Mouse (Mus musculus) hindbrain, embryonic 14.5 days (tissue): Measurements from ENCODE around the gene Il17re. TPM values are rescaled to one million over a fixed set of nuclear protein-coding genes. Genes with fewer than 3 reads are reported as not detected.

Experiments used
- ATAC-seq: fragments of 200-750 bp; cut with Nextera tagmentation; 2 replicates; pipeline ENCODE4 v1.8.0; 2017; ENCODE audit warnings: moderate number of reproducible peaks, mild to moderate bottlenecking, moderate TSS enrichment, moderate library complexity; ENCODE audit not compliant: low FRiP score
- DNase-seq: peaks from one replicate; pipeline ENCODE4 v3.0.0-alpha.2; 2015; ENCODE audit warnings: low spot score
- H3K27ac ChIP-seq: fragments of 300-500 bp; sonication (generic); 2 replicates; pipeline ENCODE4 v1.5.1; 2014; ENCODE audit warnings: mild to moderate bottlenecking, moderate library complexity
- H3K27me3 ChIP-seq: fragments of 300-500 bp; sonication (generic); 2 replicates; pipeline ENCODE4 v1.6.1; 2014; ENCODE audit warnings: mild to moderate bottlenecking, low read length, mixed read lengths; ENCODE audit not compliant: control insufficient read depth, insufficient read depth
- H3K36me3 ChIP-seq: fragments of 300-500 bp; sonication (generic); replicated peaks from 2 replicates; pipeline ENCODE4 v1.6.1; 2014; ENCODE audit not compliant: control insufficient read depth, insufficient read depth
- H3K4me1 ChIP-seq: fragments of 300-500 bp; sonication (generic); replicated peaks from 2 replicates; pipeline ENCODE4 v1.6.1; 2014; ENCODE audit warnings: antibody characterized with exemption, low read length, mixed read lengths; ENCODE audit not compliant: control insufficient read depth, insufficient read depth
- H3K4me2 ChIP-seq: fragments of 300-500 bp; sonication (generic); replicated peaks from 2 replicates; pipeline ENCODE4 v1.6.1; 2014; ENCODE audit warnings: mild to moderate bottlenecking, moderate library complexity
- H3K4me3 ChIP-seq: fragments of 300-500 bp; sonication (generic); replicated peaks from 2 replicates; pipeline ENCODE4 v1.5.1; 2014; ENCODE audit warnings: mild to moderate bottlenecking, low read length
- H3K9ac ChIP-seq: fragments of 300-500 bp; sonication (generic); 2 replicates; pipeline ENCODE4 v1.6.1; 2014
- H3K9me3 ChIP-seq: fragments of 300-500 bp; sonication (generic); 2 replicates; pipeline ENCODE4 v1.6.1; 2016; ENCODE audit warnings: low read length; ENCODE audit not compliant: control insufficient read depth
- WGBS: fragments of 180-500 bp; shearing (Covaris S2); extraction: QIAGEN DNeasy Blood & Tissue Kit; methylation state at CpG from one replicate; pipeline ENCODE4 v1.1.7; 2014; 5-methylcytosine and 5-hydroxymethylcytosine counted together
- polyA plus RNA-seq: library from polyadenylated mRNA; unstranded; fragments of >200 nt; fragmentation: Nextera tagmentation; extraction: Ambion mirVana; gene quantifications from 2 replicates; pipeline ENCODE4 v1.2.1, GENCODE M21; 2014

Gene Il17re
- polyA plus RNA-seq, 1 experiment from 2014 or later = 0.31 TPM

DNA sequence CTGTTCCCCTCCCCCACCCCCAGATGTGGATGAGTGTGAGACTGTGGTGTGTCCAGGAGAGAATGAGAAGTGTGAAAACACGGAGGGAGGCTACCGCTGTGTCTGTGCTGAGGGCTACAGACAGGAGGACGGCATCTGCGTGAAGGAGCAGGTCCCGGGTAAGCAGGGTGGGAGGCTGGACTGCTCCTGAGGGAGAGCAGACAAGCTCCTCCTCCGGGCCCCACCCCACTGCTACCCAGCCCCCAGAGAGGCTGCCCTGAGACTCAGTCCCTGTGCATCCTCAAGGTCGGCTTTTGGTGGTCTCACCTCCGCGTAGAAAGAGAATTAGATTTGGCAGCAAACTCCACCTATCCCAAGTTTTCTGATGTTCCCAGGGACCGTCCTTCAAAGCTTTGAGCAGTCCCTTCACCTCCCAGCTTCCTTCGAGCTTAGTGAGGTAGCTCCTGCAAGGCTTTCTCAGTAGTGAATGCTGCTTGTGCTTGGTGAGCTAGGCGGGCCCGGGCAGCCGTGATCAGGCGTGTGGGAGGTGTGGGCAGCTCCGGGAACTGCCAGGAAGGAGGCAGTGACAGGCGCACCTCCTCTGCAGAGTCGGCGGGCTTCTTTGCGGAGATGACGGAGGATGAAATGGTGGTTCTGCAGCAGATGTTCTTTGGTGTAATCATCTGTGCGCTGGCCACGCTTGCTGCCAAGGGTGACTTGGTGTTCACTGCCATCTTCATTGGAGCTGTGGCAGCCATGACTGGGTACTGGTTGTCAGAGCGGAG, 34.0 kb downstream of the Il17re start:
- WGBS = 77% methylated on average over 24 of the region's 24 CpGs
- no peak for ATAC-seq
- H3K27ac ChIP-seq = no peak overlapping the region
- no peak overlapping the region for H3K9ac ChIP-seq
- H3K4me1 ChIP-seq = 0 out of 2 replicates have a peak, but pooled peaks cover 7% of the 10 kb centered on the region
- no peak overlapping the region for H3K4me2 ChIP-seq
- H3K9me3 ChIP-seq = no peaks in the 10 kb centered on the region
- H3K36me3 ChIP-seq = peaks cover 66% of the 10 kb centered on the region
- peaks cover 7% of the 10 kb centered on the region for H3K27me3 ChIP-seq
- H3K4me3 ChIP-seq = no peak overlapping the region
- DNase-seq = no peak

DNA sequence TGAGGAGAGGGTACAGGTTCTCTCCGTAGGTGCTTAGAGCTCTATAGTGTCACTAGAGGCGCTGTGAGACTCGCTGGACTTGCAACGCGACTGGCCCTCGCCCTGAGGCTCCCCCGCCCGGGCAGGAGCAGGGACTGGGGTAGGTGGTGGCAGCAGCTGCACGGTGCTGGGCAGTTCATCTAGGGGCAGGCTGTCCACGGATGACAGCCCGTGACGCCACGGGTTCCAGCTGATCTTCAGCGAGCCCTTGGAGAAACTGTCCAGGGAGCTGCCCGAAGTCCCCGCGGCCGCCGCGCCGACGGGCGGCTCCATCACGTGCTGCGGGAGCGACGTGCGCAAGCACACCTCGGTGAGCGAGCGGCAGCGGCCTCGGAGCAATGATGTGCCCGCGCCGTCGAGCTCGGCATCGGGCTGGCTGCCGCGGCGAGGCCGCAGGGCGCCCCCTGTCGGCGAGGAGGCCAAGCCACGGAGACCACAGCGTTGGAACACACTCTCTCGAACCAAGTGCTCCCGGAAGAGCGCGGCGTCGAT, 36.0 kb downstream of the Il17re start:
- Histone ChIP-seq H3K27me3 (peaks cover 7% of the 10 kb centered on the region), H3K4me3 (peak overlapping the region; percentile 32), H3K36me3 (peaks cover 47% of the 10 kb centered on the region), H3K27ac (no peak overlapping the region), H3K9ac (peak overlapping the region; percentile 46), H3K4me2 (peak overlapping the region; percentile 55), H3K4me1 (0 out of 2 replicates have a peak, but pooled peaks cover 7% of the 10 kb centered on the region), H3K9me3 (no peaks in the 10 kb centered on the region)
- peak; percentile 77 for ATAC-seq
- peak; percentile 77 for DNase-seq
- under 1% methylated on average over 53 of the region's 54 CpGs for WGBS

DNA sequence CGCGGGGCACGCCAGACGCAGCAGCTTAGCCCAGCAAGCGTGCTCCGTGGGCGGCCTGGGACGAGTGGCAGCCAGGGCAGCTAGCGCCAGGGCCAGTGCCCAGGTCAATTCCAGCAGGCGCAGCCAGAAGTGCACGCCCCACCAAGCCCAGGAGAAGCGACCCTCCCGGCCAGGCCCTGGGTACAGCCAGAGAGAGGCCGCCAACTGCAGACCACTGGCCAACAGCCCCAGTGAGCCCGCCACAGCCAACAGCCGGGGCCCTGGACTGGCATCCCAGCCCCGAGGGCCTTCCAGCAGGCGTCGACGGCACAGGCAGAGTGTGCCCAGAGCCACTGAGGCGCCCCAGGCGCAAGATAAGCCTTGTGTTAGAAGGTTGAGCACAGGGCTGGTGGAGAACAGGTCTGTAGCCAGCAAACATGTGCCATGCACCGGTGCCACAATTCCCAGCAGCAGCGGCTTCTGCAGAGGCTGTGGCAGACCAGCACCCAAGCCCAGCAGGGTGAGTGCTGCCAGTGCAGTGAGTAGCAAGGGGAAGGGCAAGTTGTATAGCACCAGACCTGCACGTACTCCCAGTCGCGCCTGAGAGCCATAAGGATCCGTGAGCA, 36.9 kb downstream of the Il17re start:
- Histone ChIP-seq H3K4me2 (peak overlapping the region; percentile 55), H3K9ac (0 out of 2 replicates have a peak overlapping the region, but pooled peaks have one; percentile 46), H3K4me1 (0 out of 2 replicates have a peak, but pooled peaks cover 7% of the 10 kb centered on the region), H3K9me3 (no peaks in the 10 kb centered on the region), H3K27ac (no peak overlapping the region), H3K36me3 (peaks cover 39% of the 10 kb centered on the region), H3K27me3 (peaks cover 7% of the 10 kb centered on the region), H3K4me3 (peak overlapping the region; percentile 32)
- 54% methylated on average over 28 of the region's 28 CpGs for WGBS
- DNase-seq = no peak
- ATAC-seq = no peak

DNA sequence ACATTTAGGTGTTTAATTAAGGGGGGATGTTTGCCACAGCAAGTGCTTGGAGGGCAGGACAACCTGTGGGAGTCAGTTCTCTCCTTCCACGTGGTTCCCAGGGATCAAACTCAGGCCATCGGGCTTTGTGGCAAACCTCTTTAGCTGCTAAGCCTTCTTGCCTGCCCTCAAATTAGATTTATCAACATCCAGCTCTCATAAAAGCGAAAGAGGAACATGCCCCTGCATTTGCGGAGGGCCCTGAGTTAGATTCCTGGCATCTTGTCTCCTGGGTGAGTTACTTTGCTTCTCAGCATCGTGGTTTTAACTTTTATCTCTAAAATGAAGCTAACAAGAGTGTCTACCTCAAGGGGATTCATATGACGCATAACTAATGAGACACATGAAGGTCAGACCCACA, 41.1 kb downstream of the Il17re start:
- Histone ChIP-seq H3K9me3 (no peaks in the 10 kb centered on the region), H3K4me2 (no peak overlapping the region), H3K27me3 (peaks cover 7% of the 10 kb centered on the region), H3K9ac (no peak overlapping the region), H3K36me3 (0 out of 2 replicates have a peak, but pooled peaks cover 8% of the 10 kb centered on the region), H3K4me3 (no peak overlapping the region), H3K27ac (no peak overlapping the region), H3K4me1 (0 out of 2 replicates have a peak, but pooled peaks cover 7% of the 10 kb centered on the region)
- 84% methylated on average over 6 of the region's 6 CpGs for WGBS
- no peak for DNase-seq
- no peak for ATAC-seq

DNA sequence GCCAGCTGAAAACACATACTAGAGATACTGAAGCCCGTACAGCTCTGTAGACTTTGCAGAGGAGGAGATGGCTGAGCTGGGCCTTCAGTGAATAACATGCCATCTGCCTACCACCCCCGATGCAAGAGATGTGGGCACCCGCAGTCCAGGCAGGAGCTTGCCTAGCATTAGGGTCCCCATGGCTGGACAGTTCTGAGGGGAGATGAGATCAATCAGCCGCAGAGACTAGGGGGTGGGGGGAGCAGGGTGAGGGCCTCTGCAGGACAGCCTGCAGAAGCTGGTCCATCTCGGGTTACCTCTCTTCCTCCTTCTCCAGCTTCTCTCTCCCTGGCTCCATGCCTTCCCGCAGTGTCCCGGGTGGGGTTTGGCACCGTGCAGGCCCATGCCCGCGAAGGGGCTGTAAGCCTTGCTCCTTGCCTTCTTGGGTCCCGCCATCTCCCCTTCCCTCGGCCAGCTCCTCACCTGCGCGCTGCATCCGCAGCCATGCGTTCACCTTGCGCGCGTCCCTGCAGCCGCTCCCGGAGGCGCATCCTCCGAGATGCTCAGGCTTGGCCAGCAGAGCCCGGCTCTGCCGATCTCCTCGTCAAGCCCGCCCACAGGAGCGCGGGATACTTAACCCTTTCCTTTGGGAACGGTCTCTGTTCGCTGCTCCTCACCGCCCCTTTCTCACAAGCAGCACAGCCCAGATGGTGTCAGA, 43.3 kb downstream of the Il17re start, which contains the start of gene Prrt3:
Gene Prrt3 (minus strand): TSS at position 544 of the 697 bp plus-strand sequence.
- no peaks in the 10 kb centered on the region for H3K9me3 ChIP-seq
- H3K36me3 ChIP-seq = 0 out of 2 replicates have a peak, but pooled peaks cover 4% of the 10 kb centered on the region
- H3K4me3 ChIP-seq = peak within 1 kb of the TSS; percentile 45
- H3K4me2 ChIP-seq = peak within 1 kb of the TSS; percentile 55
- H3K27me3 ChIP-seq = no peaks in the 10 kb centered on the region
- H3K9ac ChIP-seq = peak within 1 kb of the TSS; percentile 63
- peak; percentile 89 for ATAC-seq
- 2% methylated on average over 32 of the region's 32 CpGs for WGBS
- peak; percentile 66 for DNase-seq
- peak within 1 kb of the TSS; percentile 8; the same call in 1 of the 2 replicates for H3K27ac ChIP-seq
- no peaks in the 10 kb centered on the region for H3K4me1 ChIP-seq

DNA sequence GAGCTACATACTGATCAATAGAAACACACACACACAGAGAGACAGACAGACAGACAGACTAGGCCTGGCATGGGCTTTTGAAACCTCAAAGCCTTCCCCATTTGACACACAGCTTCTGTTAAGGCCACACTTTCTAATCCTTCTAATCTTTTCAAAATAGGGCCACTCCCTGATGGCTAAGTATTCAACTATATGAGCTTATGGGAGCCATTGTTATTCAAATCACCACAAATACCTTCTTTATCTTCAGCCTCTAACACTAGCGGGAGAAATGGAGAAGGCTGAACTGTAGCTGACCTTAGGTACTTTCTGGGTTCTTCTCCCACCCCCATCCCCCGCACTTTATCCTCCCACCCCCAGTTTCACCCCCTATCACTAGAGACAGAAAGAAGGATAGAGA, 44.5 kb downstream of the Il17re start:
- no peaks in the 10 kb centered on the region for H3K36me3 ChIP-seq
- no peaks in the 10 kb centered on the region for H3K27me3 ChIP-seq
- H3K4me2 ChIP-seq = no peak overlapping the region
- DNase-seq (no peak), ATAC-seq (no peak)
- H3K27ac ChIP-seq = no peak overlapping the region
- WGBS = 70% methylated on average over 2 of the region's 2 CpGs
- H3K4me1 ChIP-seq = no peaks in the 10 kb centered on the region
- H3K4me3 ChIP-seq = no peak overlapping the region
- no peaks in the 10 kb centered on the region for H3K9me3 ChIP-seq
- no peak overlapping the region for H3K9ac ChIP-seq

DNA sequence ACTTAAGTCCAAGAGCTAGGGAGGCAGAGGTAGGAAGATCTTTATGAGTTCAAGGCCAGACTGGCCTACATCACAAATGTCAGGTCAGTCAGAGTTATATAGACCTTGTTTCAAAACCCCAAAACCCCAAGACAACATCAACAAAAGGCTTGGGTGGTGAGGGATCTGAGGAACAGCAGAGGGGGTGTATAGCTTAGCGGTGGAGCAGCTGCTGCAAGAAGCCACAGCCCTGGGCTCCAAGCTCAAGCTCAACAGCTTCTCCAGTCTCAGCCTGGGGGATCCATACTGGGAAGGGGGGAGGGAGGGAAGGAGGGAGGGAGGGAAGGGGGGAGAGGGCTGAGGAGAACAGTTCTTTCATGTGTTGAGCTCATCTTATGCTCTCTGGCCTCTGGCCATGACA, 47.4 kb downstream of the Il17re start:
- Histone ChIP-seq H3K4me3 (no peak overlapping the region), H3K36me3 (no peaks in the 10 kb centered on the region), H3K4me1 (0 out of 2 replicates have a peak, but pooled peaks cover 3% of the 10 kb centered on the region), H3K27ac (no peak overlapping the region), H3K9me3 (no peaks in the 10 kb centered on the region), H3K4me2 (no peak overlapping the region), H3K27me3 (no peaks in the 10 kb centered on the region), H3K9ac (no peak overlapping the region)
- no peak for ATAC-seq
- no peak for DNase-seq
- WGBS = 82% methylated on average over 1 of the region's 1 CpGs

DNA sequence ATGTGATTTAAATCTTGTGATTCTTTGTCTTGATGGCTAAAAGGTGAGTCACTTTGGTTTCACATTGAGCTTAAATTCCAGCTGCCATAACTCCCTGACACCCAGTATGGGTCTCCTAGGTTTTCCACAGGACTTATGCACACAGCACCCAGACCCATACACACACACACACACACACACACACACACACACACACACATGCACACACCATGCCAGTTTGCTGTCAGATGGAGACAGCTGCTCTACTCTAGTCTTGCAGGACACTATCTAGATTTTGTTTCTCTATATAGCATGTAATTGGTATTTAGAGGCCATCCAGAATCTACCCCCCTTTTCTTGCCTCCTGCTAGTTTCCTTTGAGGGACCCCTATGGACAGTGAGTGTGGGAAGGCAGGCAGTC, 48.8 kb downstream of the Il17re start:
- H3K27ac ChIP-seq = no peak overlapping the region
- no peak overlapping the region for H3K9ac ChIP-seq
- ATAC-seq (no peak), DNase-seq (no peak)
- H3K27me3 ChIP-seq = no peaks in the 10 kb centered on the region
- no peaks in the 10 kb centered on the region for H3K36me3 ChIP-seq
- H3K4me2 ChIP-seq = no peak overlapping the region
- no peak overlapping the region for H3K4me3 ChIP-seq
- H3K4me1 ChIP-seq = 0 out of 2 replicates have a peak, but pooled peaks cover 3% of the 10 kb centered on the region
- H3K9me3 ChIP-seq = no peaks in the 10 kb centered on the region
